Mouse (Mus musculus) midbrain, embryonic 14.5 days (tissue): ENCODE results near the gene Gap43. TPM values are rescaled to one million over a fixed set of nuclear protein-coding genes. Genes with fewer than 3 reads are reported as not detected.
"Not testable (repeated sequence)": the region's sequence is repeated elsewhere in the genome, so short reads cannot be mapped to it uniquely, and the experiment has no call there.

Experiments
- ATAC-seq: fragments of 200-750 bp; cut with Nextera tagmentation; 2 replicates; pipeline ENCODE4 v1.8.0; 2017; ENCODE audit warnings: moderate number of reproducible peaks, moderate library complexity; ENCODE audit not compliant: low FRiP score, low TSS enrichment
- DNase-seq: peaks from one replicate; pipeline ENCODE4 v3.0.0-alpha.2; 2015
- H3K27ac ChIP-seq: fragments of 300-500 bp; sonication (generic); replicated peaks from 2 replicates; pipeline ENCODE4 v1.5.1; 2014; ENCODE audit warnings: mild to moderate bottlenecking, low read depth, low read length, moderate library complexity
- H3K27me3 ChIP-seq: fragments of 300-500 bp; sonication (generic); 2 replicates; pipeline ENCODE4 v1.6.1; 2014; ENCODE audit warnings: low read length, control low read depth, mixed read lengths; ENCODE audit not compliant: control insufficient read depth, insufficient read depth
- H3K36me3 ChIP-seq: fragments of 300-500 bp; sonication (generic); 2 replicates; pipeline ENCODE4 v1.6.1; 2014; ENCODE audit warnings: low read length, control low read depth; ENCODE audit not compliant: control insufficient read depth, insufficient read depth
- H3K4me1 ChIP-seq: fragments of 300-500 bp; sonication (generic); 2 replicates; pipeline ENCODE4 v1.6.1; 2014; ENCODE audit warnings: mild to moderate bottlenecking, antibody characterized with exemption, low read length, control low read depth; ENCODE audit not compliant: control insufficient read depth, insufficient read depth
- H3K4me2 ChIP-seq: fragments of 300-500 bp; sonication (generic); 2 replicates; pipeline ENCODE4 v1.6.1; 2014; ENCODE audit warnings: mild to moderate bottlenecking, low read length, moderate library complexity
- H3K4me3 ChIP-seq: fragments of 300-500 bp; sonication (generic); replicated peaks from 2 replicates; pipeline ENCODE4 v1.5.1; 2014; ENCODE audit warnings: low read depth, low read length
- H3K9ac ChIP-seq: fragments of 300-500 bp; sonication (generic); replicated peaks from 2 replicates; pipeline ENCODE4 v1.6.1; 2014; ENCODE audit warnings: mild to moderate bottlenecking, low read length, moderate library complexity
- H3K9me3 ChIP-seq: fragments of 300-500 bp; sonication (generic); 2 replicates; pipeline ENCODE4 v1.6.1; 2016; ENCODE audit warnings: low read length, control low read depth, mixed read lengths; ENCODE audit not compliant: control insufficient read depth
- WGBS: fragments of 180-500 bp; shearing (Covaris S2); extraction: QIAGEN DNeasy Blood & Tissue Kit; methylation state at CpG from one replicate; pipeline ENCODE4 v1.1.7; 2014; 5-methylcytosine and 5-hydroxymethylcytosine counted together
- polyA plus RNA-seq: library from polyadenylated mRNA; unstranded; fragments of >200 nt; fragmentation: Nextera tagmentation; extraction: Ambion mirVana; gene quantifications from 2 replicates; pipeline ENCODE4 v1.2.1, GENCODE M21; 2014

Gap43 gene
- 1,427 and 1,759 TPM in 2 replicates for polyA plus RNA-seq

- peak within 1 kb of the TSS; percentile 80 for H3K9ac ChIP-seq
- H3K4me2 ChIP-seq: peak within 1 kb of the TSS; percentile 59
- peak; percentile 83 for DNase-seq
- ATAC-seq: peak; percentile 88
- WGBS: 0% methylated on average over 18 of the region's 18 CpGs
- H3K27ac ChIP-seq: peak within 1 kb of the TSS; percentile 84
- no peaks in the 10 kb centered on the region for H3K27me3 ChIP-seq
- H3K4me1 ChIP-seq: peaks cover 25% of the 10 kb centered on the region
- peak within 1 kb of the TSS; percentile 65 for H3K4me3 ChIP-seq
- H3K9me3 ChIP-seq: no peaks in the 10 kb centered on the region
- H3K36me3 ChIP-seq: no peaks in the 10 kb centered on the region
These were observed at the start of gene Gap43 for GRCm38 (mm10) chr16:42340021-42340768. Gene Gap43, minus strand, starts transcription at chr16:42340651.

GRCm38 (mm10) chr16:42381328-42381838 lies 40.9 kb upstream of the Gap43 start:
- Histone ChIP-seq H3K4me2 (no peak overlapping the region), H3K36me3 (no peaks in the 10 kb centered on the region), H3K27ac (peak overlapping the region; percentile 66), H3K9me3 (no peaks in the 10 kb centered on the region), H3K4me3 (no peak overlapping the region), H3K9ac (no peak overlapping the region), H3K27me3 (no peaks in the 10 kb centered on the region), H3K4me1 (peaks cover 7% of the 10 kb centered on the region; the same call in 1 of the 2 replicates)
- DNase-seq (peak; percentile 82), ATAC-seq (no peak; the same call in 1 of the 2 replicates)
- 11% methylated on average over 4 of the region's 4 CpGs for WGBS

- H3K9ac ChIP-seq: no peak overlapping the region
- DNase-seq (no peak), ATAC-seq (no peak)
- H3K4me3 ChIP-seq: no peak overlapping the region
- no peak overlapping the region for H3K4me2 ChIP-seq
- 35% methylated on average over 3 of the region's 3 CpGs for WGBS
- no peaks in the 10 kb centered on the region for H3K9me3 ChIP-seq
- peaks cover 7% of the 10 kb centered on the region; the same call in 1 of the 2 replicates for H3K4me1 ChIP-seq
- H3K27me3 ChIP-seq: no peaks in the 10 kb centered on the region
- H3K27ac ChIP-seq: no peak overlapping the region
- no peaks in the 10 kb centered on the region for H3K36me3 ChIP-seq
These were observed 40.2 kb upstream of the Gap43 start for GRCm38 (mm10) chr16:42380641-42381040.

DNA sequence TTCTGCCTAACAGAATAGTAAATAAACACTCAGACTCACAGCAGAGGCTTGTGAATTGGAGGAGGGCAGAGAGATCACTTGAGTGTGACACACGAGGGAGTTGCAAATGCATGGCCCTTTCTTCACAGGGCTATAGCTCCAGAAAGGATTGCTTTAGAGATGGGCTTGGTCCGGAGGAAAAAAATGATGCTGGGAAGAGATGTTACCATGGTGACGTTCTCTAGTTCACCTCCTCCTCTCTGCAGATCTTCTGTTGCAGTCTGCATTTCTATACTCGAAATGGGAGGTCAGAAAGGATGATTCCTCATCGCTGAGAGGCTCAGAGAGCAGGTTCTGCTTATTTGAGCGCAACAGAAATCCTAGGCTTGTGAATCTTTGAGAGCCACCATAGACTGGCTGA lies 29.7 kb upstream of the Gap43 start:
- DNase-seq (peak; percentile 57), ATAC-seq (no peak)
- WGBS: 42% methylated on average over 6 of the region's 6 CpGs
- Histone ChIP-seq H3K36me3 (no peaks in the 10 kb centered on the region), H3K4me2 (no peak overlapping the region), H3K4me3 (no peak overlapping the region), H3K9me3 (no peaks in the 10 kb centered on the region), H3K9ac (no peak overlapping the region), H3K27me3 (no peaks in the 10 kb centered on the region), H3K4me1 (peaks cover 6% of the 10 kb centered on the region; the same call in 1 of the 2 replicates), H3K27ac (peak overlapping the region; percentile 71)

- no peaks in the 10 kb centered on the region for H3K36me3 ChIP-seq
- no peaks in the 10 kb centered on the region for H3K9me3 ChIP-seq
- H3K4me3 ChIP-seq: no peak overlapping the region
- no peak overlapping the region for H3K9ac ChIP-seq
- DNase-seq (no peak), ATAC-seq (no peak)
- peaks cover 6% of the 10 kb centered on the region; the same call in 1 of the 2 replicates for H3K4me1 ChIP-seq
- H3K27me3 ChIP-seq: no peaks in the 10 kb centered on the region
- H3K4me2 ChIP-seq: no peak overlapping the region
- WGBS: 82% methylated on average over 6 of the region's 6 CpGs
- H3K27ac ChIP-seq: peak overlapping the region; percentile 71
These were observed 28.9 kb upstream of the Gap43 start for GRCm38 (mm10) chr16:42369346-42369745.

DNA sequence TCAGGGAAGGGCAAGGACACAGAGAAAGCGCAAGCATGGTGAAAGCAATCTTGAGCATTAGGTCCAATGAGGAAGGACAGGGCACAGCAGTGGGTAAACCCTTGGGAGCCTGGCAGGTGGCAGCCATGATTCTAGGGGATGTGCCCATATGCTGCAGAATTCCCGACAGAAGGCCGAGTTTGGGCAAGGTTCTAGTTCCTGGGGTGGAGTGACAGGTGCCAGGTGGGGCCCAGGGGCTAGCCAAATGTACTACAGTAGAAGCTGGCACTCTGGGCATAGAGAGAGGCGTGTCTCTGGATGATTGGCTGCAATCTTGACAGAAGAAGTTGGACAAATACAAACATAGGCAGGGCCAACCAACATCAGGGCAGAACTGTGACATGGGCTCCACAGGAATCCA lies 19.6 kb upstream of the Gap43 start:
- no peak overlapping the region for H3K4me3 ChIP-seq
- WGBS: 91% methylated on average over 4 of the region's 4 CpGs
- ATAC-seq: no peak
- H3K27me3 ChIP-seq: no peaks in the 10 kb centered on the region
- H3K36me3 ChIP-seq: no peaks in the 10 kb centered on the region
- H3K9me3 ChIP-seq: no peaks in the 10 kb centered on the region
- no peak overlapping the region for H3K9ac ChIP-seq
- H3K4me2 ChIP-seq: no peak overlapping the region
- no peaks in the 10 kb centered on the region for H3K4me1 ChIP-seq
- DNase-seq: no peak
- no peak overlapping the region for H3K27ac ChIP-seq

DNA sequence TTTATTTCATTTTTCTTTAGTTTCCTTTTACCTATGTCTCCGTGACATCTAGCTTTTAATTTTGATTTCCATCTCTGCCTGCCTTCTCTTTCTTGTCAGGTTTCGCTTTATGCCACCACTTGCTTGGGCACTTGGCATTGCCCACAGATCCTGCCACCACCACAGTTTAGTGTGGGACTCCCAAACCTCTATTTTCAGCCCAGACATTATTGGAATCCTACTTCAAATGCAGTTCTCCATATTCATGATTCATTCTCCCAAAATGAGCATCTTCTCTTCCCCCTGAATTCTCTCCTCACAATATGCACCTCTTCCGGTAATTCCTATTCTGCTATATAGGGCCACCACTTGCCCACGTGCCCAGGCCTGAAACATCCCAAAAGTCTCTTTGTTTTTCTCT lies 17.6 kb upstream of the Gap43 start:
- Histone ChIP-seq H3K36me3 (no peaks in the 10 kb centered on the region), H3K9ac (no peak overlapping the region), H3K27me3 (no peaks in the 10 kb centered on the region), H3K4me1 (no peaks in the 10 kb centered on the region), H3K27ac (no peak overlapping the region), H3K4me3 (no peak overlapping the region), H3K9me3 (no peaks in the 10 kb centered on the region), H3K4me2 (no peak overlapping the region)
- ATAC-seq: no peak
- no peak for DNase-seq
- 90% methylated on average over 4 of the region's 4 CpGs for WGBS

GRCm38 (mm10) chr16:42350076-42350475 lies 9.6 kb upstream of the Gap43 start:
- Histone ChIP-seq H3K4me2 (no peak overlapping the region), H3K4me1 (no peaks in the 10 kb centered on the region), H3K9ac (no peak overlapping the region), H3K9me3 (no peaks in the 10 kb centered on the region), H3K27ac (no peak overlapping the region), H3K36me3 (no peaks in the 10 kb centered on the region), H3K4me3 (no peak overlapping the region), H3K27me3 (no peaks in the 10 kb centered on the region)
- no peak for DNase-seq
- no peak for ATAC-seq
- WGBS: 82% methylated on average over 2 of the region's 2 CpGs

DNA sequence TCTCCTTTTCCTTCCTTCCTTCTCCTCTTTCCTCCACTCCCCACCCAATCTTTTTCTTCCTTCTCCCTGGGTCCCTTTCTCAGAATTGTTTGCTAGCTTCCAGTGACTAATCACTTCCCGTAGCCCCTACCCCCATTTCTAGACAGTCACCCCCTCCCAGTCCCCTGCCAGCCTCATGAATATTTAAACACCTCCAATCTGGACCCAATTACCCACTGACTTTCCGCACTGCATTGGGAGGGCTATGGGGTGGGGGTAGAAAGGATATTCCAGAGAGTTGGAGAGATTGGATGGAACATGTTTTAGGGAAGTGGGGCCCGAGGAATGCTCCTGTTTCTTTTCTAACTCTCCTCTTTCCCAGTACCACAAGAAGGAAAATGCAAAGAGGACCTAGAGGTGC lies 414 bp upstream of the Gap43 start:
- not testable (repeated sequence) for H3K9me3 ChIP-seq, H3K9ac ChIP-seq, H3K27me3 ChIP-seq, DNase-seq, H3K36me3 ChIP-seq
- Histone ChIP-seq H3K4me3 (peak overlapping the region; percentile 65), H3K4me2 (peak overlapping the region; percentile 44), H3K27ac (peak overlapping the region; percentile 84), H3K4me1 (peaks cover 18% of the 10 kb centered on the region)
- peak; percentile 73 for ATAC-seq
- 8% methylated on average over 2 of the region's 3 CpGs for WGBS
